Mouse (Mus musculus) cortical plate, adult 2 months (tissue): ENCODE data around the gene Ppp1cc.

ENCODE experiments used
- CTCF ChIP-seq: fragments of 200-500 bp; IDR thresholded peaks from 2 replicates; pipeline ENCODE4 v1.5.1; 2011; ENCODE audit warnings: mild to moderate bottlenecking, control low read depth, low read length; ENCODE audit not compliant: insufficient read depth; ENCODE audit errors: extremely low read depth
- POLR2A ChIP-seq: fragments of 200-500 bp; IDR thresholded peaks from 2 replicates; pipeline ENCODE4 v1.6.1; 2011; ENCODE audit warnings: mild to moderate bottlenecking, low read length, control low read depth; ENCODE audit not compliant: insufficient read depth; ENCODE audit errors: extremely low read depth

GRCm38 (mm10) chr5:122171058-122171457 is 13.0 kb downstream of the Ppp1cc start:
- TF ChIP-seq POLR2A, result no peak
- no peak for TF ChIP-seq CTCF
